Mouse (Mus musculus) mouse trophoblast stem cell (cell line): ENCODE measurements at regions not wholly inside any gene's neighbourhood (a gene's known extent, or its start where the extent isn't known, plus 50 kb on each side); places are given as distances from the start of the nearest gene placed in this dataset.

Experiments
- in situ Hi-C, 2 experiments: fragments of 300-500 bp; cut with MseI, MboI; formaldehyde crosslinking; loops; 2 replicates in 1 of 2; 3 replicates in 1 of 2; pipeline ENCODE4 v1.15.1; 2025

DNA sequence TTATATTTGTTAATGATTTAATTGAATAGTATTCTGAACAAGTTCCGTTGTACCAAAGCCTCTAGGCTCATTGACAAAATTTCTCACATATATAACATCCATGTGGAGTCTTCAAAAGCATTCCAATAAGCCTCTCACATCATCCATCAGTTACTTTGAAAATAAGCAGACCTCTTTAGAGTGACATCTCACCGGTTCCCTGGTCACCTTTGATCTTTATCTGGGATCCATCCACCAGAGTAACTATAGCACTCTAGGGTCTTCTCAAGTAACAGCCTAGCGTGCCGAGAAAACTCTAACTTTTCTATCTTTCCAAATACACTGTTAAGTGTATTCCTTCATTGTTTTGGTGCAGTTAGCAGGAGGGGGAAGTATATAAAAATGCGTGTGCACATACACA is 55.6 kb upstream of the Mad2l1 start:
- in situ Hi-C loops: no loop called here

DNA sequence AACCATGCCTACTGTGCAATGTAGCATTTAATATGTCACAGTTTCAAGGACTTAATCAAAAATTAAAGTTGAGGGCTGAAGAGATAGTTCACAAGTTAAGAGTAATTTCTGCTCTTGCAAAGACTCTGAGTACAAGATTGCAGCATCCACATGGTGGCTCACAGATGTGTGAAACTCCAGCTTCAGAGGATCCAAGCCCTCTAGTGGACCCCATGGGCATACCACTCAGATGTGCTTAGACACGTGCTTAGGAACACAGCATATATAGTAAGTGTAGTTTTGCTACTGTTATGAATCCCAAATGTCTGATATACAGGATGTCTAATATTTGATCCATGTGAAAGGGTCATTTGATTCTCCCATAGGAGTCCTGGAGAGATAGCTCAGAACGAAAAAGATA is 55.0 kb upstream of the Mad2l1 start:
- in situ Hi-C loops: no loop called here

DNA sequence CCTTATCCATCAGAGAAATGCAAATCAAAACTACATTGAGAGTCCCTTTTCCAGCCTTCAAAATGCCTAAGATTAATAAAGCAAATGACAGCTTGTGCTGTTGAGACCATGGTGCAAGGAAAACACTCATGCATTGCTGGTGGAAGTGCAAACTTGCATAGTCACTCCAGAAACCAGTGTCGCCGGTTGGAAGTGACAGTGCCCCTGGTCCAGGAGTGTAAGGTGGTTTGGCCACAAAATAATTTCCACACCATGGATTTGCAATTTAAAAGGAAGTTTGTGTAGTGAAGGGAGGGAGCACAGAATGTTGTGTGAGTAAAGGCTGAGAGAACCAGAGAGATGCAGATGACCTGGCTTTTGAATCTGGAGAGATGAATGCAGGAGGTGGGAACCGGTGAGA is 52.4 kb upstream of the Mad2l1 start:
- in situ Hi-C loops: no loop called here
